Mouse (Mus musculus) embryo, embryonic 9.5 days (tissue): ENCODE measurements around the gene Gpc4.

ENCODE experiments used
- DNase-seq: peaks from one replicate; pipeline ENCODE4 v3.0.0-alpha.2; 2017; ENCODE audit errors: extremely low spot score

Gene Gpc4

DNA sequence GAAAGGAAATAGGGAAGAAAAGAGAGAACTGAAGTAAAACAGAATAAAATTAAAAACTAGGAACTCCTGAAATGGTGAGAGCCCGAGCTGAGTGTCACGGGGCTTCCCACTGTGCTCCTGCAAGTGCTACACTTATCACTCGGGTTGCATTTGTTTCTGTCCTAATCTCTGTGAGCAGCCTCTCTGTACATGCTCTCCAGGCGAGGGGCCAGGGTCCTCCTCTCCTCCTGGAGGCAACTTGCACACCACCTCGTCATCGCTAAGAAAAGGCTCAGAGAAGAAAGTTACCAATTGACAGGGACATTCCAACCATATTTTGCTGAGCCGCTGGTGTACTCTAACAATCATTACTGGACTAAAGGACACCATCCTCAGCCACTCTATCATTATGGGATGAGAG is 14.0 kb downstream of the Gpc4 start:
- no peak for DNase-seq

DNA sequence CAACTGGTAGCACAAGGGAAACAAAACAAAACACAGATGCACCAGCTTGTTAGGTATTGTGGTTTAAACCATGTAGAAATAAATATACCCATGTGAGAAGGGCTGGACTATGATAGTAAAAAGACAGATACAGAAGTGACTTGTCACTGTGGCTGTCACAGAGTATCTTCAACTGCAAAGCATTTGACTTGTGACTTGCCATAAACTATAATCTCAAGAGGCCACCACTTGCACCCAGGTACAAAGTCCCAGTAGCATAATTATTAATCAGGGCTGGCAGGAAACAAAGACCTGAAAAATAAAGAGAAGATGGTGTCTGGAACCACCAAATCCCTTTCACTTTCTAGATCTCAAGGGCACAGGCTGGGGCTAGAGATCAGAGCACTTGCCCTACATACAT is 19.5 kb downstream of the Gpc4 start:
- no peak for DNase-seq

DNA sequence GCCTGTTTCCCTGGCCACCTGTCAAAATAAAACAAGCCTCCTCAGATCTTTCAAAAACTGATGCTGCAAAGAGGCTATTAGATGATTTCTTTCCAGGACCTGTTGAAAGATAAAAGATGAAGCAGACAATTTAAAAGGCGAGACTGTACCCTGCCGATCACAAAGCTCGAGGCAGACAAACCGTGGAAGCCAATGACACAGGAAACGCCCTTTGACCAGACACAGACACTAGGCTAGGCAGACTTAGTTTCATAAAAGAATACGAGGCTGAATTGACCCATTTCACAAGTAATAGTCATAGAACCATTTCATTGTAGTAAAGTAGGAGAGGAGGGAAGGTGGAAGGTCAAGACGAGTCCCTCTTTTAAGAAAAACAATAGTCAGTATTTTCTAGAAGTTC is 20.6 kb downstream of the Gpc4 start:
- no peak for DNase-seq

DNA sequence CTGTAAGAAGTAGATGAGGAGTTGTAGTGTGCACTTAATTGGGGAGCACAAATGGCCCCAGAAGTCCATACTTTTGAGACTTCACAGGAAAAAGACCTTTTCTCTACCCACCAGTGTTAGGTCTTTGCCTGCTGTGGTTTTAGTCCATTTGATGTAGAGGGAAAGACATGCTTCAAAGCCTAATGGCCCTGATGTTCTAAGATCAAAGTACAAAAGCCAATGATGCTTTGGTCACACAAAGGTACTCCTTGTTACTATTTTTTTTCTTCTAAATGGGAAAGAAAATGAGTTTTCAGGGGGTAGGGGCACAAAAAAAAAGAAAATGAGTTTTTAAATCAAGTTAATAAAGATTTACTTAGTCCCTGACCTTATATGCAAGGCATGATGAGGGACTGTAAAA is 24.7 kb downstream of the Gpc4 start:
- no peak for DNase-seq

DNA sequence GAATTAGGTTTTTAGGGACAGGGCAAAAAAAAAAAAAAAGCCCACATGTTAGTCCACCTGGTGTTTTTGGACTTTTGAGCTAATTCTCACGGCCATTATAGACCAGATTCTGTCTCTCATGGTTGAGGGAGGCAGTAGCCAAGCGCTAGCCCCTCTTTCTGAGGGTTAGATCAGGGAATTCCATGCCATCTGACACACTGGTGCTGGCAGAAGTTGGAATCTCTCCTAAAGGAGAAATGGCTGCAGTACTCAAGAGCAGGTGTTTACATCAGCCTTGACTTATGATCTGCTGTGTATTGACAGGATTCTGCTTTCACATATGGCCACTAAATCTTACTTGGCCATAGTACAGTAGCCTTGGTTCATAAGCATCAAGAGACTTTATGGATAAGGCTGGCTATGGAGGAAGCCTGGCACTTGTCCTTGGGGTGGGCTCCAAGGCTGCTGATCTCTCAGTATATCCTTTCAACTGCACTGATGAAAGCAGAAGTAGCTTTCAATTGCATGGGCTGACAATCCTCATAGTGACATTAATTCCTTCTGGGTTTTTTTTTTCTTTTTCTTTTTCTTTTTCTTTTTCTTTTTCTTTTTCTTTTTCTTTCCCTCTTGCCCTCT is 26.5 kb downstream of the Gpc4 start:
- no peak for DNase-seq

DNA sequence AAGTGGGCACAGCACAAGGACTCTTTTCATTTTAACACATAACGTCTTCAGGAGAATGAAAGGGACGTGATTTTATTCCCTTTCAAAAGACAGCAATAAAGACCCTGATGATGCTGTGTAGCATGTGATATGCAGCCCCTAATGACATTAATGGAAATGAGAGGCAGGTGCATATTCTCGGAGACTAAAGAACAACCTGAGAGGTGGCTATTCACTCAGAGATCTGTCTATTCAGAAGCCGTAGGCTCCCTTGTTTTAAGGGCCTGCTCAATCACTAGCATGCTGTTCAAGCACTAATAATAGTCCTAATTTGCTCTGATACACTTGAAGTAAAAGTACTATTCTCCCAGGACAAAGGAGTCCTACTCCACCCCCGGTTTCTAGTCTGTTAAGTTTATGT is 27.0 kb downstream of the Gpc4 start:
- no peak for DNase-seq

DNA sequence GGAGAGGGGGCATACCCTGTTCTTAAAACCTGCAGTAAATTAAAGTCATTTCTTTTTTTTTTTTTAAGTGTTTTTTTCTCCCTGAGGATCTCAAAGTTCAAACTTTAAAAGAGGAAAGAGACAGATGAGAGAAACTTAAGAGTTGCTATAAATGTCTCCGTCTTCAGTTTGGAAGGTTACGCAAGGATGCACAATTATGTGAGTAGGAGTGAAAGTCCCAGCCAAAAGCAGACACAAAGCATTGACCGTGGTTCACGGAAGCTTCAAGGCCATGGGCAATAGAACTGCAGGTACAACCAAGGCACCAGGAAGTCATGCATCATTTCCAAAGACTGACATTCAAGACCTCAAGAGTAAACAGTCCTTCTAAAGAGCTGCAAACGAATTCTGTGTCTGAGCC is 28.5 kb downstream of the Gpc4 start:
- no peak for DNase-seq

DNA sequence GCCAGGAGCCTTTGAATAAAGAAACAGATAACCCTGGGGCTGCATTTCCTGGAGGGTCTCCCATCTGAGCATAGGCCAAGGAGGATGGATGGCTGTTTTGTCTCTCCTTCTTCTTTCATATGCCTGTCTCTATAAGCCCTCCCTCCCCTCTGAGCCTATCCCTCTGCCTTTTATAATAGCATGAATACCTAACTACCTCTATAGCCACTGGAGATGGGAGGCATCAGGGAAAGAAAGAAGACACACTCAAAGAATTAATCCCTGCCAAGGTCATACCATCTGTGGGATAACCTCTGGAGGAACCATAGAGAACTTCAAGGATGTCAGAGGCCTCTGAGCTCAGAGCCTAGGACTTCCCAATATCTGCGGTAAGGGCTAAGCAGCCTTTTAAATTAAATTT is 35.4 kb downstream of the Gpc4 start:
- DNase-seq = no peak

DNA sequence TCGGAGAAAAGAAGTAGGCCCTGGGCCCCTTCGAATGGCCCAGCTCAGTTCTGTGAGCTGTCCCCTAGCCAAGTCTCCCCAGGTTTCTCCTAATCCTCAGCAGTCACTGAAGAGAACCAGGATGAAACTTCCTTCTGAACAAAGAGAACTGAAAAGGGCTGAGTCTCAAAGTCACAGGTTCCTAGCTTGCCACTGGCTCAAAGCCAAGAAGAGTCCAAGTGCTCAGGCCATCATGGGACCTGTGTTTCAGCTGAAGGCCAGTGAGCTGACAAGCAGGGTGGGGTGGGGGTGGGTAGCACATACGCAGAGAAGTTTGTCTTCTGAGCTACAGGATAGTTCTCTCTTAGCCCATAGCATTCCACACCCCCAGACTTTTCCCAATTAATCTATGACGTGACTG is 36.3 kb downstream of the Gpc4 start:
- no peak for DNase-seq

DNA sequence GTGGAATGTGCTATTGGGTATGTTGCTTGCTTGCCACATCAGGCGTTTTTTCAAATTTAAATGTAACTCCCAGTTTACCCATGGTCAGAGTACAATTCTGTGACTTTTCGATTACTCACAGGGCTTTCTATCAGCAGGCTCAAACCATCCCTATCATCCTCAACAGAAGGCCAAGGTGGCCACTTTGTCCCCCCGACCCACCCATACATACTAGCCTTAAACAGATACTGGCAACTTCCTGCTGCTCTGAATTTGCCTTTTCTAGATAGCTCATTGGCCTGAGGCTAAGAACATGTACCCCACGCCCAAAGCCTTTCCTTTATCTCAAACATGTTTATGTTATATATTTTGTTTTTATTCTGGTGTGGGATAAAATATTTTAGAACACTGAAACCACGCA is 51.4 kb downstream of the Gpc4 start:
- no peak for DNase-seq

DNA sequence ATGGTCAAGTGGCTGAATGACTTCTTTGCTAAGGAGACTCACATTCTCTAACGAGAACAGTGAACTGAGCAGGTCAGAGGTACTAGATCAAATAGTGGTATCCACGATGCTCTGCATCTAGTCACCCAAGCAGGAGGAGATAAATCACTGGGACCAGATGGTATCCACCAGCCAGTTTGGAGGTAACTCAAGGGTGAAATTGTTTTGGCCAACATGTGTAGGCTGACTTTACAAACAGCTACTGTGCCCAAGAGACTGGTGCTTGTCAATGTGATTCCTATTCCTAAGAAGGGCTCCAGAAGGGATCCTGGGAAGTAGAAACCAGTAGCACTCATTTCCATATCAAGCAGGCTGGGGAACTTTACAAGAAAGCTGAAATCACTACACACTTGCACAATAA is 55.4 kb downstream of the Gpc4 start:
- DNase-seq = no peak

DNA sequence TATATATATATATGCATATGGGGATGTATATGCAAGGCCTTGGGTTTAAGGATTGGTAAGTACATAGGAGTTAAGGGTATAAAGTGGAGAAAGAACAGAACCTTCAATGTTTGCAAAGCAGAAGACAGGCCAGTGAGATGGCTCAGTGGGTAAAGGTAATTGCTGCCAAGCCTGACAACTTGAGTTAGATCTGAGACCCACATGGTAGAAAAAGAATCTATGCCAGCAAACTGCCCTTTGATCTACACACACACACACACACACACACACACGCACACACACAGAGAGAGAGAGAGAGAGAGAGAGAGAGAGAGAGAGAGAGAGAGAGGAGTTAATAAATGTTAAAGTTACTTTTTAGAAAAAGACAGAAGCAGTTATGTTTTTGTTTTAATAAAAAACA is 56.1 kb downstream of the Gpc4 start:
- DNase-seq = no peak

DNA sequence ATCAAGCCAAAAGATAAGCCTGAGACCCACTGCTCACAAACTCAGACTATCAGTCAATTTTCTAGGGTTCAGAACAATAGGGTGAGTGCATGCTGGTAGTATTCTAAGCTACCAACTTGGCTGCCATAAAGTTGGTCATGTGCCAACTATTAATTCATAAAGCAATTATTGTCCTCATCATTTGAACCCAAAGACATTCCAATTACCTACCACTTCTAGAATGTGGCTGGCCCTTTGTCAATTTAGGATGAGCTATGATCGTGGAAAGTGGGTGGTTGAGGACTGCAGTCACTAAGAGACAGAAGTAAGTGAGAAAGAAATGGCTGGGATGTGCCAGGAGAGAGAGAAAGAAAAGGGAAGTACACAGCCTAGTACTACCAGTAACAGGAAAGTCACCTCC is 61.3 kb downstream of the Gpc4 start:
- DNase-seq = no peak

DNA sequence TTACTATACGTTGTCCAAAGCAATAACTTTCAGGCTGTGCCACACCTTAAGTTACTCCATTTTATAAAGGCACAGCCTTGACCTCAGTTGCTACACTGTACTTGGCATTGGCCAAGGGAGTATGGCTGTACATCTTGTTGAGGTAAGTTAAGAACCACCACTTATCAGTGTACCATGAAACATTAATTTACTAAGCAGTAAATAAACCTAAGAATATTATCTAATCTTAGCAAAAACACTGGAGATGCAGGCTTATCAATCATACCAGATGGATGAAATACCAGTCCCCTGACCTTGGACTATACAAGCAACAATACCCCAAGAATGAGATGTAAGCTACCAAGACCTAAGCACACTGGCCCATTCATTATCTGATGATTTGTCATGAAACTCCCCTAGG is 63.1 kb downstream of the Gpc4 start:
- DNase-seq = no peak

DNA sequence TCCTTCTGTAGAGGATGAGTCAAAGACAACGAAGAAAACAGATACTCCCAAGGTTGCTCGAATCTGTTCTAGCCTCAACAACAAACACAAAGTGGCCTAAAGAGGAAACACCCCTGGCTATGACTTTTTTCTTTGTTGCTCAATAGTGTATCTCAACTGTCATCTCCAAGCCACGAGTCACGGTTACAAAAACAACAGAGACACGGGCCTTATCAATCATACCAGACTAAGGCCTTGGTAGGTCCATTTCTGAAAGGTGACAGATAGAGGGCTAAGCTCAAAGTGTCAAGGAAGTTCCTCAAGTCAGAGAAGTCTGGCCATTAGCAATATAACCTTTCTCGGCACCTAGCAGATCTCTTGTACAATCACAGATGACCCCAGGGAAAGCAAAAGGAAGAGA is 63.6 kb downstream of the Gpc4 start:
- DNase-seq = no peak

DNA sequence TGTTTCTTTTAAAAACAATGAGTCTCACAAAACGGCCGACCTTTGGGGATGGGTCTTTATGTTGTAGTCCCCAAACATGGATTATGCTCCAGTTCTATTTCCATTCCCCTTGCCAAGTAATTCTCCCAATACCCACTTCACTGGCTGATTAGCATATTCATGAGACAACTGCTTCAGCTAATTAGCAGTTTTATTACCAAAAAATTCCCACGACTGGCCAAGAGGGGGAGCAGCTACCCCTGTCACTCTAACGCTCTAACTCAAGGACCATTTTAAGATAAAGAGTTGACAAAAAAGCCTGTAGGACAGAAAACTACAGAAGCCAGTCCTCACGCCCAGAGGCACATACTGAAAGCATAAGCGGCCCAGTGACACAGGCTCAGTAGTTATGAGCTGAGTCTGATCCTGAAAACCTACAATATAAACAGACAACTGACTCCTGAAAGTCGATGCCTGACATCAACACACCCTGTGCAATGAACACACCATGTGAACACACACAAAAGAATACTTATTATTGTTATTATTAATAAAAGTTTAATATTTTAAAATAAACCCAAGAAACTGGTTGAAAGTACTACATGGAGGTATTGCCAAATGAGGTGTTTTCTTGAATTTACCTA is 77.2 kb downstream of the Gpc4 start:
- DNase-seq = peak; percentile 1

DNA sequence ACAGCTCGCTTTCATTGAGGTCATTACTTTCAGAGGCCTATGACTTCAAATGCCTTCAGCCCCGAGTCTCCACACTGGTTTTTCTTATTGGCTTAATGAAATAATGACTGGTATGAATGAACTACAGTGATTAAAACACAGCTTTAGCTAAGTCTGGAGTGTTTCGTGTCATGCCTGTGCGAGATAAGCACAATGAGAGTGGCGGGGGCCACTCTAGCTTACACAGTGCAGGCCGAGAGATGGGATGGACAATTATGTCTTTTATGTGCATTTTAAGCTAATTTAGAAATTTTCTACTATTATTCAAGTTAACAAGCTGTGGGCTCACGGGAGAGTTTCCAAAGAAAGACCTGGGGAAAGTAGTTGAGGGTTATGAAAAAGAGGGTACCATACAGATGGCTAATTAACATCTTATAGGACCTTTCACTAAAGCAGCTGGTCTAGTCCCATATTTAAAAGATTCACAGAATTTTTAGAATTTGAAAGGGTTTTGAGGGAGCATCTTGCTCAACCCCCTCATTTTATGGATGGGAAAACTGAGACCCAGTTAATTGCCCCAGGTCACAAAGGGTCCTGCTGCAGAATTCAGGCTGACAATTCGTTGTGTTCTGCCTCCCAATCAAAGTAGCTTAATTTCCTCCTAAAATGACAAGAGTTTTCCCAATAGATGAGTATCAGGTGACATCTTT is 78.0 kb downstream of the Gpc4 start:
- no peak for DNase-seq

DNA sequence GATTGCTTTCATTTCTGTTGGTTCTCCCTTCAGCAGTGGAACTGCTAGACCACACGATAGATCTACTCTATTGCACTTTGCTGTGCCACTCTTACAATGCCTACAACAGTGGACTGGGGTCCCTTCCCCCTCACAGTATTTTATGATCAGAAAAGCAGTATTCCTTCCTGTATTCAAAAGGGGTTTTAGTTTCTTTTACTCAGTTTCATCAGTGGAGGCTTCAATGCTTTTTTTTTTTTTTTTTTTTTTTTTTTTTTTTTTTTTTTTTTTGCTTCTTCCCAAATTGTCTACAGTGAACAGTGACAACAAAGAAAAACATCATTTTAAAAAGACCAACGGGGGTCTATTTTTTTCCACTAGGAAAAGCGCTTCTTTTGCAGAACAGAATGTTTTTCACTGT is 81.5 kb downstream of the Gpc4 start:
- DNase-seq = no peak

DNA sequence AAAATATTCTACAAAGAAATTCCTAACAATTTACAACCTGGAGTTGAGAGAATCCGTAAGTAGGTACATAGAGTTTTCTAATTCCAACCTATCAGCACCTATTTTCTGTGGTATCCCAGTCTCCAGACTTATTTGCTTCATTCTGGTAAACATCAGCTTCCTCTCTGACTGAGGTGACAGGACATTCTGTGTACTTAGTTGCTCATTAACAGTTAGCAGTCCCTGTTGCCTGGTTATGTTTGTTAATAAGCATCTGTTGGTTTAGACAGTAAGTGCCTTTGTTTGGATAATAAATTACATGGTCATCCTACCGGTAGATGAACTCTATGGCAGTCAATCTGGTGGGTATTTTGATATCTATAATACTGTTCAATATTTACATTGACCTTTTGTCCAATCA is 92.6 kb downstream of the Gpc4 start:
- DNase-seq = no peak

DNA sequence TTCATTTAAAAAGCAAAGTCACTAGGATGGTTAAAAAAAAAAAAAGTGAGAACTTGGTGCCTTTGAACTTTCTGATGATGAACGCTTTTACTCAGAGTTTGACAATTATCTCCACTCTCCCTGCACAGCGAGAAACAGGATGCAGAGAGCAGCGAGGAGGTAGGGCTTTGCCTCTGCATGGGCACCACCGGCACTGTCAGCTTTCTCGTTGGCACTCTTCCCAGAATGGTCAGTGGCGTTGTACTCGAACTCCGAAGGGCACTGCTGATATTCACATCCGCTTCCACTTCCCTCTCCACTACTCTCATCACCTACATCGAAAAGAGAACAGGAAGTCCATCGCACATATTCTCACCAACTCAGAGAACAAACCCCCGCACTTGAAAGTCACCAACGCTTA is 111.6 kb downstream of the Gpc4 start:
- DNase-seq = no peak

DNA sequence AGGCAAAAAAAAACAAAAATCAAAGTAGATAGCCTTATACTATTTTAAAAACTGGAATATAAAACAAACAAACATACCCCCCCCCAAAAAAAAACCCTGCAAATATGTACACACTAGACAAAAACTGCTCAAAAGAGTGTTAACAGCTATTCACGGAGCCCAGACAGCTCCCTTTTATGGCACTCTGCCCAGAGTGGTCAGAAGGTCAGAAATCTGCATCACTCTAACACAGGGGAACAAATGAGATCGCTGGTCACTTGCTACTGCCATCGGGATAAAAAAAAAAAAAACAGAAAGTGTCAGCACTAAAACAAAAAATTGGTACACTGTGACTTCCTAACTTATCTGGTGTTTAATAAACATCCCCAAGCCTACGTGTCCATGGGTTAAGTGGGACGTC is 113.0 kb downstream of the Gpc4 start:
- no peak for DNase-seq

DNA sequence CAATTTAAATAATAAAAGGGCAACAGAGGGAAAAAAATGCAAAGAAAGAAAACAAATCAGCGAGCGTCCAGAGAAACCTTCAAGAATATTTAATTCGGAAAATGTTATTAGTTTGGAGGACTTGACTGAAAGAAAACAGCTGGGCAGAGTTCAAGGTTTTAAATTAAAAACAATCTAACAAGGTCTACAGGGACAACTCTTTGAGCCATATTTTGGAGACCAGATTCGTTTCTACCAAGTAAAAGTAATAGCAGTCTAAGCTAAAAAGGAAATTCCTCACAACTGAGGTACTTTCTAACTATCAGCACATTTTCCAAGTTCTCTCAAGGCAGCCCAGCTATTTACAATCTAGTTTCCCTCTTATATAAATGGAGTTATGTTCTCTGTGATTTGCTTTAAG is 114.1 kb downstream of the Gpc4 start:
- DNase-seq = no peak

DNA sequence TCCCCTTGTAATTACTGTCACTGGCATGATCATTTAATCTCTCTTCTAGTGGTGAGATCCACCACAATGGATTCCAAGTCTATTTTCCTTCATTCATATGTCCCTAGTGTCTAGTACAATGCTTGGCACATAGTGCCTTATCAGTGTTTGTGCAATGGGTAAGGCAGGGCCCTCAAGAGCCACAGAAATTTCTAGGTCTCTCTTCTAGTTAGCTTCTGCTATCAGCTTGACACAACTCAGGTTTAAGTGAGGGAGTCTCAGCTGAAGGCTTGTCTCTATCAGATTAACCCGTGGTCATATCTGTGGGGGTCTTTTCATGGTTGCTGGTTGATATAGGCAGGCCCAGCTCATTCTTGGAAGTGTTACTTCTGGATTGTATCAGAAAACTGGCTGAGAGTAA is 125.2 kb downstream of the Gpc4 start:
- no peak for DNase-seq

DNA sequence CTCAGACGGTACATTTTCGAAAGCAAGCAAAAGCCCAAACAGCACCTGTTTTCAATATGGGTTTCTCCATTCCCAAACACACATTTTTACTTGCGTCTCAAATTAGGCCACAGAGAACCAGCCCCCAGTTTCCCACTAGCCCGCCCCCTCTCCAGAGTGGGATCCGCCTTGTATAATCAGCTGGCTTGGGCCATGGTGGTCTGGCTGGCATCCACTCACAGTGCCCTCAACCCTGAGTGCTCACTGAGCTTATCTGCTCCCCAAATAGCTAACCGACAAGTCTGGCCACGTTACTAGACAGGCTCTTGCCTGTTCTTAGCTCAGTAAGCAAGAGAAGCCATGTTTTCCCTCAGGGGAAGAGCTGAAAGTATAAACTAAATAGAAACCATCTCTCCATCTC is 134.9 kb downstream of the Gpc4 start:
- DNase-seq = no peak
